Mouse (Mus musculus) liver, adult (tissue): ENCODE data around the gene Bace1.

ENCODE experiments used
- GATA4 ChIP-seq: IDR thresholded peaks from 2 replicates; pipeline ENCODE4 v1.6.1; 2014; ENCODE audit warnings: mild to moderate bottlenecking, low read length; ENCODE audit not compliant: insufficient replicate concordance

Gene Bace1

DNA sequence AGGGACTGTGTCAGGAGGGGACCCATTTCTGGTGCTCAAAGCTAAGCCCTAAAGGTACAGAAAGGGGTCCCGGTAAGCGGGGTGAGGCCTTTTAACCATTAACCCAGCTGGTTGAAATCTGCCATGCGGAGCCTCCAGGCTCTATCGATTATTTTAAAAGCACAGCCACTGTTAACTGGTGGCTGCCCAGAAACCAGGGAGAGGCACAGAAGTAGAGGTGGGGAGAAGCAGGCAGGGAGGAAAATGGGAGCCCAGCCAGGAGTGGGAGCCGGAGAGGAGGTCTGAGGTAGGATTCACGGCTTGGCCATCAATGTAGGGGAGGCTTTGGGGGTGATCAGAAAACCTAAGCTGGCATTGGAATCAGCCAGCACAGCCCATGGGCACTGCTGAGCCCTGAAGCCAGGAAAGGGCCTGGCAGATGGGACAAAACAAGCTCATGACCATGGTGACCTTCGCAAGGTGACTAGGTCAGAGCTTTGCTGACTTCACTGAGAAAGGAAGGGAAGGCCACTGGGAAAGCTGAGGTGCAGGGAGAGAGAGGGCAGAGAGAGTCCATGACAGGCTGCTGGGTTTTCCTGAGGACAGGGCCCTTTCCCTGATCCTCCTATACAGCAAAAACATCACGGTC, 12.3 kb downstream of the Bace1 start:
- no peak for TF ChIP-seq GATA4

DNA sequence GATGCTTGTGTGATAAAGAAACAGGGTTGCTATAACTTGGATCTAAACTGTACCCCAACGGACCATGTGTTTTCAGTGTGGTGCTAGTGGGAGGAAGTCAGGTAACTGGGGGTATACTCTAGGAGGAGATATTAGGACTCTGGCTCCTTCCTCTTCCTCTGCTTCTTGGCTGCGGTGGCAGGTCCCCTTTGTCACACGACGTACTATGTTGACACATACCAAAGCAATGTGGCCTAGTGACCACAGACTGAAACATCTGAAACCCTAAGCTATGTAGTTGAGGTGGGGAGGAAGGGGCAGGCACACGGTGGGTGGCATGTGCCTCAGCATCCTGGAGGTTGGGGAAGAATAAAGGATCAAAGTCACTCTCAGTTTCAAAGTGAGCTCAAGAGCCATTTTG, 12.9 kb downstream of the Bace1 start:
- no peak for TF ChIP-seq GATA4

DNA sequence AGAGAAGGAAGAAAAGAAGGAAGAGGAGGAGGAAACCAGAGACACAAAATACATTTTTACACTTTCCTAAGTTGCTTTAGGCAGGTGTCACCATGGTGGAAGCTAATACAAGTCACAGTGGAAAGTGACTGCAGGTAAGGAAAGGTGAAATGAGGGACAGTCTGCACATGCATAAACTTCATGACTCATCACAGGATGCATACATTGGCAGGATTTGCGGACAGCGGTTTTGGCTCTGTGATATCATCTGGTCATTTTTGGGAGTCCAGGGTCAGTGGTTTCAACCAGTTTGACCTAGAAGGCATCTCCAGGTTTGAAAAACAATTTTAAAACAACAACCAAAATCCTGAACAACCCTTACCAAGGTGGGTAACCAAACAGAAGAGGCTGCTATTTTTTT, 13.4 kb downstream of the Bace1 start:
- no peak for TF ChIP-seq GATA4

DNA sequence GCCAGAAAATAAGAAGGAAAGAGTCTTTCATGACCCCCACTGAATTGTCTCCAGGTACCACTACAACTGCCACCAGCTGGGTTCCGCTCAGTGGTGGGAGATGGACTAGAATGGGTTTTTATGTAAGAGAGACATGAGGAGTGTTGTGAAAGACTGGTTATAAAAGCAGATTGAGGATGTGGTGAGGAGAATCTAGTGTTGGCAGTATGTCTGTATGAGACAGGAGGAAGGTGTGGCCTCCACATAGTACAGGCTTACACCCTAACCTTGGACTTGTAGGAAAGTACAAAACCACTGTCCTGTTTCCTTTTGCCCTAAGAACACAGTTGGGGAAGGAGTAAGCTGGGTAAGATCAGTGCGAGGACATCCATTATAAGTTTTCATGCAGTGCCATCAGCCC, 15.3 kb downstream of the Bace1 start:
- TF ChIP-seq GATA4, result no peak

DNA sequence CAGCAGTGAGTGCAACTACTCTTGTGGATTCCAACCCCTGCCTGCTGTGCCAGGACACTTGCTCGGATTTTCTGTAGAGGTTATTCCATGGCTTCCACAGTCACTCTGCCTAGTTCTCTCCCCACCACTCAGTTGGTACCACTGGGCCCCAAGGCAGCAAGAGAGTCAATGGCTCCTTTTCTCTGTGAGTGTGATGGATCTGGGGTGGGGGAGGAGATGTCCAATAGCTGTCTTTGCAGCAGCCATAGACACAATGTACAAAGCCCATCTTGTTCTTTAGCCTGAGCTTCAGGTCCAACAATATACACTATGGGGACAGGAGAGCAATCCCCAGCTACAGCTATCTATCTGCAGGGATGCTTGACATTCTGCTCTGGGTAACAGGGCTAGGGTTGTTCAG, 15.8 kb downstream of the Bace1 start:
- no peak for TF ChIP-seq GATA4

DNA sequence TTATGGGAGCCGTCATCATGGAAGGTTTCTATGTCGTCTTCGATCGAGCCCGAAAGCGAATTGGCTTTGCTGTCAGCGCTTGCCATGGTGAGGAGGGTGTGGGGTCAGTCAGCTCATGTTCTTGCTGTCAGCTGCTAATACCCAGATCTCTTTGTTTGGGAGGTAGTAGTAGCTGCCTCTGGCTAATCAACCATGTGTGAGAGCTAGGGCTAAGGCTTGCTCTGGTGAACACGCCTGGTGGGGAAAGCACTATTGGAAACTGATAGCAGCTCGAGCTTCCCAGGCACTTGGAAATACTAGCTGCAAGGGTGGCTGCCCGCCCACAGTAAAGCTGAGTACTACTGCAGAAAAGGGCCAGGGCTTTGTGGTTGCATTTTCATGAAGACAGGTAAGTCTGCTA, 21.0 kb downstream of the Bace1 start:
- TF ChIP-seq GATA4, result no peak

DNA sequence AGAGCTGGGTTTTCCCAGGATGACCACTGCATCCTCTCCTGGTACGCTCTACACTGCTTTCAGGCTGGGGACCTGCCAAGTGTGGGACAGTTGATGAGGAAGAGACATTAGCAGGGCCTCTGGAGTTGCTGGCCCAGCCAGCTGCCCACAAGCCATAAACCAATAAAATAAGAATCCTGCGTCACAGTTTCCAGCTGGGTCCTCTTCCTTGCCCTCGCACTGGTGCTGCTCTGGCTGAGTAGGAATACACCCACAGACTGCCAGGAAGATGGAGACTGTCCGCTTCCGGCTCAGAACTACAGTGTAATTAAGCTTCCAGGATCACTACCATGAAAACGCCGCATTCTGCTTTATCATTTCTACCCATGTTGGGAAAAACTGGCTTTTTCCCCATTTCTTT, 23.4 kb downstream of the Bace1 start:
- no peak for TF ChIP-seq GATA4

DNA sequence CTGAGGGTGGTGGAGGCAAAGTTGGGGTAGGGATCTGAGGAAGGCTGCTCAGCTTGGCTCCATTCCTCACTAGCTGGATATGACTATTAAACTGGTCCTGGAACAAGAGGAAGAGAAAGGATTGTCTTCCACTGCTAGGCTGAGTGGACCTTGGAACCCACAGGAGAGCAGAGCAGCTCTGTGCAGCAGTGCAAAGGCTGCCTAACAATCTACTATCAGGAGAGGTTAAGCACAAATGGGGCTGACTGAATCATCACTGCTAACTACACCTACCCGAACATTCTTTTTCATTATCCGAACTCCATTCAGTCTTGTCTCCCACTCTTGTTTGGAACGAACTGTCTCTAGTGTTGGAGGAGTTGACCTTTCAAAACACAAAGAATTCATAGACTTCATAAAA, 30.8 kb downstream of the Bace1 start:
- TF ChIP-seq GATA4, result no peak

DNA sequence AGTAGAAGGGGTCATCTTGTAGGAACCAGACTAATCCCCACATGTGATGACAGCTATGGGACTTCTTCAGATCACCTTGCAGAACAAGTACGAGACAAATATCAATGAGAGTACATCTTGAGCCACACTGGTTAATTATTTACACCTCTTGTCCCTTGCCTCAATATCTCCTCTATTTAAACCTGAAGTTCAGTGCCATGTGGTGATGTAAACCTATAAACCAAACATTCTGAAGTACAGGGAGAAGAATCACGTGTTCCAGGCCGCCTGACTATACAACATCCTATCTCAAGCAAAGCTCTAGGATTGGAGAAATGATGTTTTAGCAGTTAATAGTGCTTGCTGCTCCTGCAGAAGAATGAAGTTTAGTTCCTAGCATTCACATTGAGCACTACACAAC, 31.9 kb downstream of the Bace1 start:
- TF ChIP-seq GATA4, result no peak

DNA sequence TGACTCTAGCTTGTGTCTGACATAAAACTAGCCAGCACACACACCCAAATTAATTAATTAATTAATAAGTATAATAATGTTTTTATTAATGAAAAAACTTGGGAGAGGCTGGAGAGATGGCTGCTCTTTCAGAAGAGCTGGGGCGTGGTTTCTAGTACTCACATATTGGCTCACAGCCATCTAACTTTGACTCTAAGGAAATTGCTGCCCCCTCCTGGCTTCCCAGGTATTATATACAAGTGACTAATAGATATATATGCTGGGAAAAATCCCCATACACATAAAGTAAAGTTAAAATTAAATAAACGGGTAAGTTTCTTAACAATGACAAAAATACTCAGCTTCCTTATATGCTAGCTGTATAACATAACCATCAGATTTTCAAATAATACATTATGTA, 39.5 kb downstream of the Bace1 start:
- TF ChIP-seq GATA4, result no peak

DNA sequence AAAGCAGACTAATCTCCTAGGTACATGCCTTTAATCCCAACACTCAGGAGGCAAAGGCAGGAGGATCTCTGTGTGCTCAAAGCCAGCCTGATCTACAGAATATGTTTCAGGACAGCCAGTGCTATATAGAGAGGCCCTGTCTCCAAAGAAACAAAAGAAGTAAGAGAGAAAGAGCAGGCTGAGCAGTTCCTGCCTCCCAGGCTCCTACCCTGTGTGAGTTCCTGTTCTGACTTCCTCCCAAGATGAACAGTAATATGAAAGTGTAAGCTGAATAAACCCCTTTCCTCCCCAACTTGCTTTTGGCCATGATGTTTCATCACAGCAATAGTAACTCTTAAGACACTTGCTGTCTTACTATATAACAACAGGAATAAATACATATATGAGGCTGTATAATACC, 55.3 kb downstream of the Bace1 start:
- TF ChIP-seq GATA4, result no peak

DNA sequence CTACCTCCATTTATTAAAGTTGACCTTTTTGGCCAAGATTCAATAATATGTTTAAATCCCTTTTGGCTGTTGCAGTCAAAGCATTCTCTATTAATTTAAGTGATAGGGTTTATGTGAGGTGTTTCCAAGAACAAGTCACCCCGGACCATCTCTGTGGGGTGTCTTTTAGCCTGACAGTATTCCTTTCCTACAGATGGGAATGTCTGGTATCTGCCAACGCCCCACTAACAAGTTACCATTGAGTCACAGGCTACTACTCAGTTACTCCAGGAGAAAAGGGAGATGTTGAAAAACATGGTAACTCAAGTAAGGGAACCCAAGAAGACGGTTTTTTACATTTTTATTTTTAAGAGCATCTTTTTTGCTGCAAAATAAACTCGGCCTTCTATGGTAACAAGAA, 66.8 kb downstream of the Bace1 start:
- TF ChIP-seq GATA4, result no peak

DNA sequence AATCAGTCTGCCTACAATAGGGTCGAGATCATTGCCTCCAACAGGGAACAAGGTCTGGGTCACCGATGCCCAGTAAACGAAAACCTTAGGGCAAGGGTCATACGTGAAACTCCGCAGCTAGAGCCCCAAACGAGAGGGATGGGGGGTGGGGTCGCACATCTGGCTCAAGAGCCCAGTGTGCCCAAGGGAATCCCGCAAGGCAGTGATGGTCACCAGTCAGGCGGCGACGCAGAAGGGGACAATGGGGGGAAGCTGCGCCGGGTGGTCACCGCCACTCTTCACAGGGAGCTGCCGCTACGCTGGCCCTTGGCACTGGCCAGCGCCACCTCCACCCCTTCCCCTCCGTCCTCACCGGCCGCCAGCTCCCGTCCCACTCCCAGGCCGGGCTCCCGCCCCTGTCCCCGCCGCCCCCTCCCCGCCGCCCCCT, 67.4 kb downstream of the Bace1 start:
- TF ChIP-seq GATA4, result no peak

DNA sequence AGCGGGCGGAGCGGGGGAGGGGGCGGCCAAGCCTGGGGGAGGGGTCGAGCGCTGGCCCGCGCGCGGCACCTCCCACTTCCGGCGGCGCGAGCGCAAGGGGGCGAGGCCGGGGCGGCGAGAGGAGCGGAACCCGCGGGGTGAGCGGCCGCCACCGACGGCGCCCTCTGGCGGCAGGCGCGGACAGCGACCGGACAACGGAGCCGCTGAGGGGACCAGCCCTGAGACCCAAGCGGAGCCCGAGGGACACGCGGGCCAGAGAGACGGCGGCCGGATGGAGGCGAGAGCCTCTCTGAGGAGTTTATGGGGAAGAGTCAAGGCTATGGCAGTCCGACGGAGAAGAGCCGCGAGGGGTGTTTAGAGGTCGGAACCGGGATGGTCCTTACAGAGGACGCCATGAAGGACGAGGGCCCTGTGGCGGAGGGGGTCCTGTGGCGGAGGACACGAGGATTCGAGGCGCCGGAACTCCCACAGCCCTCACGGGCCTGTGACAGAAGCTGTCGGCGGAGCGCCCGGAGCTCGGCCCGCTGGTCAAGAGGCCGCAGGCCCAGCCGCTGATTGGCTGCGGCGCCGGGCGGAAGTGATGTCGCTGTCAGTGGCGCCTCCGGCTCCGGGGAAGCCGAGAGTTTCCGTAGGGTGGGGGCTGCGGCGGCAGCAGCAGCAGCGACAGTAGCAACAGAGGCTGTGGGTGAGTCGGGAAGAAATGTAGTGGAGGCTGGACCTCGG, 68.1 kb downstream of the Bace1 start, which contains the start of the genes Pcsk7 and Rnf214:
TSS of gene Pcsk7 (plus strand) at position 143 of the 723 bp plus-strand sequence.
TSS of gene Rnf214 (minus strand) at position 557 of the 723 bp plus-strand sequence.
- TF ChIP-seq GATA4, result no peak; the same call in 1 of the 2 replicates

DNA sequence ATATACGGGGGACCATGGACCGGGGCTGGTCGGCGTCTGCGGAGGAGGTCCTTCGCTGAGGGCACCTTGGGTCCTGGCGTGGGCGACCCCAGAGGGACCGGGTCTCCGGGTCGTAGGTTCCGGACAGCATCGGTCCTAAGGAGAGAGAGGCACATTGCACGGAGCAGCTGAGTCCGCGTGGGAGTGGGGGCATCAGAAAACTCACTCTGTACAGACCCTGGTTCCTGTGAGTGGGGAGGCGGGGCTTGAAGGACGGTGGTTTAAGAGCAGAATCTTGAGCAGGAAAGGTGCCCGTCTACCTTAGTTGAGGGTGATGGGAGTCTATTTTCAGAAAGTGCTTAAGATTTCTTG, 68.7 kb downstream of the Bace1 start:
- TF ChIP-seq GATA4, result no peak

DNA sequence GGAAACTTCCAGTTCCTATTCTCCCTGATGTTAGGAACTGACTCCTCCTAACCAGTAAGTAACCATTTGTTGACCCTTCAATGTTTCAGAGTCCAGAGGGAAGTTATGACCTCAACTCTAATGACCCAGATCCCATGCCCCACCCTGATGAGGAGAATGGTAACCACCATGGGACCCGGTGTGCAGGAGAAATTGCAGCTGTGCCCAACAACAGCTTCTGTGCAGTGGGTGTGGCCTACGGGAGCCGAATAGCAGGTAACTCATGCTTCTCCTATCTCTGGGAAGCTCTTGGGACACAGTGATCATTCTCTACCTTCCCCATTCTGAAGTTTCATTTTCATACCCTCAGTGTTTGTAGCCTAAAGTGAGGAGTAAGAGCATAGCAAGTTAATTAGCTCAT, 72.6 kb downstream of the Bace1 start:
- TF ChIP-seq GATA4, result no peak

DNA sequence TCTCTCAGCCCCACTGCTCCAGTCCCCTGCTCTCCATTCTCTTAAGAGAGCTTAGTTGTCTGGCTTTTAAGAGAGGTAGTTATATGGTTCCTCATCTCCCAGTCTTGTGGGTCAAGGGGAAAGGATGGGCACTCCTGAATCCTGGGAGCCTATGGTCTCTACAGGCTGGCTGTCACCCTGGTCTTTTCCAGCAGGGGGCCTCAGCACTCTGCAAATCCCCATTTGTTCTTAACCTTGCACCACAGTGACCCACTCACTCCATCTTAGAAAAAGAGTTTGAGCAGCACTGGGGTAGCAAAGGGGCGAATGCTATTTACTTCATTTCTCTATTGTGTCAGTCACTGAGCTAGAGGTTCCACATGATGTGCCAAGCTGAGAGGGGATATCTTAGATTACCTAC, 73.3 kb downstream of the Bace1 start:
- TF ChIP-seq GATA4, result no peak
